Mouse (Mus musculus) spleen, adult 10 weeks (tissue): ENCODE data around the gene St3gal2. TPM values are rescaled to one million over a fixed set of nuclear protein-coding genes. Genes with fewer than 3 reads are reported as not detected.

Source experiments
- polyA plus RNA-seq: library from polyadenylated mRNA; stranded (reverse); fragments of 350-450 nt; fragmentation: Illumina TruSeq; extraction: RNeasy Lipid Tissue Mini Kit (QIAGEN cat#74804); gene quantifications from one replicate; pipeline ENCODE4 v1.2.3, GENCODE M21; 2015; ENCODE audit warnings: low replicate concordance; ENCODE audit not compliant: insufficient read depth

The St3gal2 gene
- polyA plus RNA-seq, result 7.1 TPM

DNA sequence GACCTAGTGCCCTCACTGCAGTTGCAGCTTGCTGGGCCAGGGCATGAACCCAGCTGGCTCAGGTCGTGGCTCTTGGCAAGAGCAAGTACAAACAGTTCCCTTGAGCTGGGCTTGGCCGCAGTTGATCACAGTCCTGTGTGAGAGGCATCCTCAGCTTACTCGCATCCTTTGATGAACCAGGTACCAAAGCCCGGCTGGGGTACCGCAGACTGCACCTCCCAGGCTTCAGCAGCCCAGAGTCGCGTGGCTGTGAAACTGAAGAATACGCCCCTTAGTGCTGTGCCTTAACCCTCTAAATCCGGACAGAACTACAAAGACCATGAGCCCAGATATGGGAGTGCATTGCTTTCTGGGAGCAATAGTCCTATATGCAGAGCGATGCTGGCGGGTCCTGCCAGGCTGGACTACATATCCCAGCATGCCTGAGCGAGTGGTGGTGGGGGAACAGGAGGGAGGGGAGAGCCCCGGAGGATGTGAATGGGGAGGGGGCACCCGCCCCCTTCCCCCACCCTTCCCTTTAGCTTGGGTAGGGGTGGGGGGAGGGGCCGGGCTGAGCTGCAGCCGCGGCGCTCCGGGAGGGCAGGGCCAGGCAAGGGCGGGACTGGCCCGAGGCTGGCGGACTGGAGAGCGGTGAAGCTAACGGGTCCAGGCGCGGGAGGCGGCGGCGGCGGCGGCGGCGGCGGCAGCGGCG lies at the start of gene St3gal2:
Gene St3gal2 (plus strand): TSS at position 582 of the 691 bp plus-strand sequence.

DNA sequence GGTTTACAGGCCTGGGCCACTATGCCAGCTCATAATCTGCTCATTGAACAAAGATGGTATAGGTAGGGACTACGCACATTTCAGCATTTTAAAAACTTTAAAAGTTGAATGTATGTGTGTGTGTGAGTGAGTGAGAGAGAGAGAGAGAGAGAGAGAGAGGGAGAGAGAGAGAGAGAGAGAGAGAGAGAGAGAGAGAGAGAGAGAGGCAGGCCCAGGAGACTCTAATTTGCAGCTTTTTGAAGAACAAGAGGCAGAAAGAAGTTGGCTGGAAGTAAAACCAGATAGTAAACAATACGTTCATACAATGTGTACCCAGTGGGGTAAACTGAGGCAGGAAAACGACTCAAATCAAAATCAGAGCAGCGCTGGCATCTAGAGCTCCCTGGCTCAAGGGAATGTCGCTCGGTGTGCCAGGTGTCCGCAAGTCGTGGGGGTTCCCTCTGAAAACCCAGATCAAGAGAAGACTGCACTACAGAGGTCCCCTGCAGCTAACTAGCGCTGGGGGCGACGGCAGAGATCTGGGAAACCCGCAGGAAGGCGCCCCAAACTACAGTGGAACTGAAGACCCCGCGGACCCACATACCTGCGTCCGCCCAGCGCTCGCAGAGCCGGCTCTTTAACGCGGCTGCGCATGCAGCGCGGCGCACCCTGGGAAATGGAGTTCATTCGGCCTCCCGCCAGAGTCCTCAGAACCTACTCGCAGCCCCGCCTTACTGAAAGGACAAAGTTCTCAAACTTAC lies 17.7 kb upstream of the St3gal2 start, which contains the start of gene Fuk:
Gene Fuk (minus strand): TSS at position 650 of the 740 bp plus-strand sequence.

DNA sequence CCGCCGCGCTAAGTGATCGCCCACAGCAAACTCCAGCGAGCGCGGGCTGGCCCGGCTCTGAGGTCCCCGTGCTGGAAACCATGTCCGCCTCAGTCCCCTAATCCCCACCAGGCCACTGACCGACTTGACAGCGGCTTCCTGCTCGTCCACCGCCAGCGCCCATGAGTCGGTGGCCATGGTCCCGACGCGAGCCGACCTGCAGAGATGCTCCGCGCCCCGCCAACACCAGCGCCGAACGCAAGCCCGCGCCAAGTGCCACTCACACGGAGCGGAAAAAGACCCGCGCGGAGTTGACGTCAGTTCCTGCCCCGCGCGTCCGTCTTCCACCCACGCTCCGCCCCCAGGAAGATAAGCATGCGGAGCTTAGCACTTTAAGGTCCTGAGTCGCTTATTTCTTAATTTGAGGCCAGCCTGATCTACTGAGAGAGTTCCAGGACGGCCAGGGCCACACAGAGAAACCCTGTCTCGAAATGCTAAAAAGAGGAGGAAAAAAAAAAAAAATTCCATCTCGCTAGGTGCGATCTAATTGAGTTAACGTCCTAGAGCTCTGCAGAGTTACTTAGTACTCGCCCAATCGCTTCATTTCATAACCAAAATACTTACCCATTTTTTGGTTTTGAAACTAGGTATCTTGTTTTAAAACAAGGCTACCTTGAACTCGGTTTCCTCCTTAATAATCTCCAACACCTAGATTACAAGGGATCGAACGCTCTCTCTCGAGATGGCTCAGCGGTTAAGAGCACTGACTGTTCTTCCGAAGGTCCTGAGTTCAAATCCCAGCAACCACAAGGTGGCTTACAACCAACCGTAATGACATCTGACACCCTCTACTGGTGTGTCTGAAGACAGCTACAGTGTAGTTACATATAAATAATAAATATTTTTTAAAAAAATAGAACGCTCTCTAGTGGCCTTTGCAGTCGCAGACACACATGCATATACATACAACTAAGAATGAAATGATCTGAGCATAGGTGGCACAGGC lies 78.1 kb downstream of the St3gal2 start, which contains the start of gene Ddx19a:
Gene Ddx19a (minus strand): TSS at position 254 of the 985 bp plus-strand sequence.

Other genes starting within 250 kb of the St3gal2 start
- 7.1 TPM for gene Mtss1l, start 198.4 kb upstream of the St3gal2 start, polyA plus RNA-seq
- 9.1 TPM for gene Il34, start 114.0 kb upstream of the St3gal2 start, polyA plus RNA-seq
- gene Cog4, start 73.3 kb upstream of the St3gal2 start, polyA plus RNA-seq, result 33.9 TPM
- 111 TPM for gene Sf3b3, start 73.1 kb upstream of the St3gal2 start, polyA plus RNA-seq
- 4.3 TPM for gene Fuk, start 17.4 kb upstream of the St3gal2 start, polyA plus RNA-seq
- gene Ddx19a, start 77.9 kb downstream of the St3gal2 start, polyA plus RNA-seq, result 45.2 TPM
- 18.4 TPM for gene Ddx19b, start 111.8 kb downstream of the St3gal2 start, polyA plus RNA-seq
- 20.9 TPM for gene Aars, start 113.2 kb downstream of the St3gal2 start, polyA plus RNA-seq
- gene Exosc6, start 136.4 kb downstream of the St3gal2 start, polyA plus RNA-seq, result 6.0 TPM
- gene Clec18a, start 172.5 kb downstream of the St3gal2 start, polyA plus RNA-seq, result not detected
- 22.5 TPM for gene Pdpr, start 174.7 kb downstream of the St3gal2 start, polyA plus RNA-seq